Mouse (Mus musculus): ENCODE data around the gene Nabp1.
"Not testable (repeated sequence)": the region's sequence is repeated elsewhere in the genome, so short reads cannot be mapped to it uniquely, and the experiment has no call there.

Gene Nabp1

DNA sequence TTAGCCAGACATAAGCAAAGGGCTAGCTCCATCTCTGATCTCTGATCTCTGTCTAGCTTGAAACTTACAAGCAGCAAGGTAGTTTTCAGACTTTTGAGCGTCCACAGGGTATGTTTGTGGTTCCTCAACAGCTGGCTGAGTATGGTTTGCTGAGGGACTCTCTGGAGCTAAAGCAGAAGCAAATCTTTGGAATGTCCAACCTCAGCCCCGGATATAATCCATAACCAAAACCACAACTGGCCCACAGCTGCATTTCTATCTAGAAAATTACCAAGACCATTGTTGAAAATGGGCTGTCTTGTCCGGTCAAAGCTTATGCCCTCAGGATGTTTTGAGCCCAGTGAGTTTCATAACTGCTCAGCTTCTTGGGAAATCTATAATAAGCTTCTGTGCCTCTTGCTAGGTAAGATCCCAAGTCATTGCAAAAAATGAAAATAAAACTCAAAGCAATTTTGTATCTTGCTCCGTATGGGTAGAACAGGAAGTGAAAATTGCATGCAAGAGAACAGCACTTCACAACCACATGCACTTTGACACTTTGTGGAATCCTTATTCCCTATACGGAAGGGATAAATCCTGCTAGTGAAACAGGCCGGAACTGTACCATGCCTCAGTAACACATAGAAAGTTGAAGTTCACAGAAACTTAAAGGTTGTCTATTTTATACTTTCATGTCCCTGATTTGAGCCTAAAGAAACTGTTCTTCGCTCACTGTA is 15.5 kb upstream of the Nabp1 start:
- DNase-seq (ENCODE audit: low spot score in 2 of 2): no peak

GRCm38 (mm10) chr1:51486291-51486690 is 8.1 kb upstream of the Nabp1 start:
- no peak for DNase-seq (ENCODE audit: low spot score in 2 of 2)

DNA sequence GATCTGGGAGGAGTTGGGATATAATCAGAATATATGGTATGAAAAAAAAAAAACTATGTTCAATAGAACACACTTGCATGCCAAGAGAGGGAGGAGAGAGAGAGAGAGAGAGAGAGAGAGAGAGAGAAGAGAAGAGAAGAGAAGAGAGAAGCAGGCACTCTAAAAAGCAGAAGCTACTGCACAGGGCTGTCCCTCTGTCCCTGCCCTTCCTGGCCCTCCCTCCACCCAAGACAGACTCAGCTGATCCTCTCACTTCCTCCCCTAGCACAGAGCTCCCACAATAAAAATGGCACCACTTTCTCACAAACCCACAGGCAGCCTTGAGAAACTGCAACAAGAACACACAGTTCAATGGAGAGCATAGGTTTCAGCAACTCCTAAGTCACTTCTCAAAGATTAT is 2.2 kb upstream of the Nabp1 start:
- no peak for DNase-seq (ENCODE audit: low spot score in 2 of 2)

DNA sequence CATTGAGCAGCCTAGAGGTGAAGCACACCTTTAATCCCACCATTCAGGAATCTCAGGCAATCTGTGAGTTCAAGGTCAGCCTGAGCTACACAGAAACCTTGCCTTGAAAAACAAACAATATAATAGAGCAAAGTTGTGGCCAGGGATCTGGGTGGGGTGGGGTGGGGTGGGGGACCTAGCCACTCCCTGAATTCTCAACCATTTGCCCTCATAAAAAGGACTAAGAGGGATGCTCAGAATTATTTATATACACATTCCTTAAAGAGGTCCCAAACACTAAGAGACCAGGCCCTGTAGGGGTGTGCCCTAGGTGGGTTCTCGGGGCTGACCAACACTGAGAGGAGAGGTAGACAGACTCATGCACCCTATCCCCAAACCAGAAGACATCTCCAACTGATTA is 1.5 kb upstream of the Nabp1 start:
- no peak for DNase-seq (ENCODE audit: low spot score in 2 of 2)

- DNase-seq (ENCODE audit: low spot score in 2 of 2): no peak
Observed at GRCm38 (mm10) chr1:51479027-51479329, 753 bp upstream of the Nabp1 start.

DNA sequence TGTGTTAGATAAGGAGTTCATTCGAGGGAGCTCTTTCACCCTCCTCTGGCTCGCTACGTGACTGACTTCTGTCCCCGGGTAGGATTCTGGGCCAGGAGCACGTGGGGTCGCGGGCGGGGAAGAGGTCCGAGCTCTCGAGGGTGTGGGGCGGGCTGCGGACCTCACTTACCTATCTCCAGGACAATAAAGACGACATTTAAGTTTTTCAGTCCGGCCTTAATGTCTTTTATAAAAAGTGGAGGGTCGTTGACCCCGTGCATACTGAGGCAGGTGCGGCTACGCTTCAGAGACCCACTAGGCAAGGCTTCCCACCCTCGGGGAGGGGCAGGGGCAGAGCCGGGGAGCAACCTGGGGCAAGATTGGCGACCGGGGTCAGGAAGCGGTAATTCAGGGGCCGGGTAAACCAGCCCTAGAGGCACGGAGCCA is 556 bp downstream of the Nabp1 start:
- peak; percentile 17 to 18 for DNase-seq (ENCODE audit: low spot score in 2 of 2)

DNA sequence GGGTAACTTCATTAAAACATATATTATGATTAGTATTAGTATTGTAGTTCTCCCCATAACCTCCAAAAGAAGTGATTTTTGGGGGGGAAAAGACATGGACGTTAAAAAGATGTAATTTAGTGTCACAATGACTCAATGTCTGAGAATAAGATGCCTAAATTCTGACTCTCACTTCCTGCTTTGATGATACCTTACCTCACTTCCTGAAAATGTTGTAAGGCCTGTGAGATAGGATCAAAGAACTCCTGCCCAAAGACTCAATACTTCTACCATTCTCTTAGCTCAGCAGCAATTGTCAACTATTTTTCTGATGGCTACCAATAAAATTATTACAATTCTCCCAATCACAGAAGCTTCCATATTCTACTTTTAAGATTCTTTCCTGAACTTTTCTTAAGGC is 1.8 kb downstream of the Nabp1 start:
- DNase-seq (ENCODE audit: low spot score in 2 of 2): no peak

- no peak for DNase-seq (ENCODE audit: low spot score in 2 of 2)
Observed at GRCm38 (mm10) chr1:51468077-51468476, 10.1 kb downstream of the Nabp1 start.

- no peak for DNase-seq (ENCODE audit: low spot score in 2 of 2)
Observed at GRCm38 (mm10) chr1:51467181-51467580, 11.0 kb downstream of the Nabp1 start.

DNA sequence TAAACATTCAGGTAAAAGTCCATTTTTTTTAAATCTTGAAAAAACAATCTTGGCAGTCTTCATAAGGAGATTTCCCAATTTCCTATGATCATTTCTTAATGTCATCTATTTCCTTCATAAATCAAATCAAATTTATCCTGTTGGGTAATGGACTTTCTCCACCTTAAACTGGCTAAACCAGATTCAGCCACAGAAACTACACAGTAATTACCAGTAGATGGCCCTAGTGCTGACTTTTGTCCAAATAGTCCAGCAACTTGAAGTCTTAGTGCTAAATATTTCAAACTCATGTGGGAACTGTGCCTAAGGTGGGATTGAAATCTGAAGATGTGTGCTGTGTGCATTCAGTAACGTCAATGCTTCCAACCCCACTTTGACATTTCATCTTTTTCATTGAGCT is 11.8 kb downstream of the Nabp1 start:
- no peak for DNase-seq (ENCODE audit: low spot score in 2 of 2)

DNA sequence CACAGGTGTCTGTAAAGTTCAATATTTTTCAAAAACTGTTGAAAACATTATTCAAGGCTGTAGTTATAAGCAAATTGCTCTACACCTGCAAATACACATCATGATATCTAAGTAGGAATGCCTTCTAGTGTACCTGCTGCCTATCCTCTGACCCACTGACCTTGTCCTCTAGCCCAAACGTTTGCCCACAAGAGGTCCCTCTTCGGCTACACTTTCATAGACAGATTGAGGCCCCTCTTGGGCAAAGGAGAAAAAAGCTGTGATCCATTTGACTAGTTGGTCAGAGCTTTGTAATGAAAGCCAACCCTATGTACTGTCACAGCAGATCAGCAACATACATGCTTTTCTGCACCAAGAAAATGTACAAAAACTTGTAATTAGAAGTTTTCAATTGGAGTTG is 12.9 kb downstream of the Nabp1 start:
- DNase-seq (ENCODE audit: low spot score in 2 of 2): no peak

DNA sequence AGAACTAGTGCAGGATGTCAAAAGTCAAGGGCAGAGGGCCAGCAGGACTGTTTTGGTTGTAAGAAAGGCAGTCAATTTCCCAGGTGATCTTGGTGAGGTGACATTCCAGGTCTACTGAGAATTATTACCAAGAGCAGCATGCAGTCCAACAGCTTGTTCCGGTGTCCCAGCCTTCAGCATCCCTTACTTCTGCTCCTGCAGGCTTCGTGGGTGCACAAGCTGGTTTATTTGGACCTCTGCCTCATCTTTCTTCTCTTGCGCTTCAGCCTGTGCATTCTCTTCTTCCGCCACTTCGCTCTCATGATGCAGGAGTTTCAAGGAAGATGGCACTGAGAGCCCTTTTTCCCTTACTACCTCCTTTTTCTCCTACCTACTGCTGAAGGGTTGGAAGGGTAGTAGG is 15.2 kb downstream of the Nabp1 start:
- DNase-seq (ENCODE audit: low spot score in 2 of 2): no peak

GRCm38 (mm10) chr1:51458731-51459450 is 19.3 kb downstream of the Nabp1 start:
- no peak for DNase-seq (ENCODE audit: low spot score in 2 of 2)

DNA sequence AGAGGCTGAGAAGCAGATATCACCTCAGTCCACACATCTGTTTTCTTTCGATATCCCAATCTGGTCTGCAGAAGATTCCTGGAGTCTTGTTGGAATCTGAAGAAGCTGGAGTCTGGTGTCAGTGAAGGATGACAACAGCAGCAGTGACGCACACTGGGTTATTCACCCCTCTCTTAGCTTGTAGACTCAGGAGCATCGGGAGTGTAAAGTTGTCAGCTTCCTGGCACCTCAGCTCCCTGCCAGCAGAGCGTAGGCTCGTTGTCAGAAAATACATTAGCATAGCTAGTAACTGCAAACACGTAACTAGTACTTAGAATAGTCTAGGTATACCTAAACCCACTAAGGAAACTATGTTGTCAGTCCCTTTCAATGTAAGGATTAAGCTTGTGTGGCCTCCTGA is 20.1 kb downstream of the Nabp1 start:
- no peak for DNase-seq (ENCODE audit: low spot score in 2 of 2)

GRCm38 (mm10) chr1:51457249-51457648 is 21.0 kb downstream of the Nabp1 start:
- no peak for DNase-seq (ENCODE audit: low spot score in 2 of 2)

GRCm38 (mm10) chr1:51448789-51449188 is 29.4 kb downstream of the Nabp1 start:
- no peak for DNase-seq (ENCODE audit: low spot score in 2 of 2)

DNA sequence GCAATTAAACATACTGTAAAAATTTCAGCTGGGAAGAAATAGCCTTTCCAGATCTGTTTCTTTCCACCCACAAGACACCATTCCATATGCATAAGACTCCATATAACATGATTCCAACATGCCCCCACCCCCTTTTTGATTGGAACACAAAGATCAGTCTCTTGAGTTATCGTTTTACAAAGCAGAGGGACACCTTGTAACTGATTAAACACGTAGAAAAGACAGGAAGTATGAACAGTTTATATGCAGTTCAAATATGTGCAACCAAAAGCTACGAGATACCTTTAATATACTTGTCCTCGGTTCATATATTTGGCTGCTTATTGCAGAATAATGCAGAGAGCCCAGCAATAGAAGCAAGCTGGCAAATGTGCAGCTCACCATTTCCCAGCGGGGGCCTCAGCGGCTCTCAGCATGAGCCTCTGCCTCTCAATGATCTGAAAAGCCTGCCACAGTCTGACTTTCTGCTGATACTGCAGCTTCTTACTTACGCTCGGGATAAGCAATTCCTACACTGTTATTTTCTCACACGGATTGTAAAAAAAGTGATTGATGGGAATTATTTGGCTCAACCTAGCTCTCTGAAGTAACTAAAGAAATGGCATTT is 32.3 kb downstream of the Nabp1 start:
- DNase-seq (ENCODE audit: low spot score in 2 of 2): peak in 1 of 2 experiments; percentile 12

- no peak for DNase-seq (ENCODE audit: low spot score in 2 of 2)
Observed at GRCm38 (mm10) chr1:51445161-51445853, 32.9 kb downstream of the Nabp1 start.

GRCm38 (mm10) chr1:51429775-51430174 is 48.5 kb downstream of the Nabp1 start:
- no peak for DNase-seq (ENCODE audit: low spot score in 2 of 2)

DNA sequence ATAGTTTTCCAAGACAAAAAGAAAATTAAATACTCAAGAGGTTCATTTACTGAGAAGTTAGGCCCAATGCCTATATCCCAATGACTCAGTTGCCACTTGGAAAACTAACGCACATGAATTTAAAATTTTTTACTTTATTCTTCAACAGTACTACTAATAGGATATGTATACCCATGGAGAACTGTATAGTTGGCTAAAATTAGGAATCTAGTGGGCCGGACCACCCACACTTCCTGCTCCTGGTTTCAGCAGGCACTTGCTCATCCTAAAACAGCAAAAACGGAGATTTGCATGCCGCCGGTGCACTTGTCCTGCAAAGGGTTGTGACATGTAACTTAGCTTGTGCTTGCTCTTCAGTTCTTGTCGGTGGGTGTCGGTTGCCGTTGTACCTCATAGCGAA is 51.9 kb downstream of the Nabp1 start:
- no peak for DNase-seq (ENCODE audit: low spot score in 2 of 2)

DNA sequence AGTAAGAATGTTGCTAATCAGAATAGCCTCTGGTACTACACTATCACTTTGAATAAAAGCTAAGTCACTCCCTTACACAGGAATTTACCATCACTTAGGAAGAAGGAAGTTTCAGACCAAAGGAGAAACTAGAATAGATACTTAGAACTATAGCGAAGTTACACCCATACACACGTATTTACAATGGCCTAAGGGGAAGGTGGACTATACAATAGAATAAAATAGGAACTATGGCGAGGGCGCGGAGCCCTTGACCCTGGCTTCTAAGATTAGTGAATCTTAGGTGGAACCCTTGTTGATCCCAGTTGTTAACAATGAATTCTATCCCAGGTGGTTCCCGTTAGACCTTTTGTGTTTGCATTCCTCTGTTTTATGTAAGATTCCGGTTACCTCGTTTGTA is 57.2 kb downstream of the Nabp1 start:
- not testable (repeated sequence) for DNase-seq (ENCODE audit: low spot score in 2 of 2)

- no peak for DNase-seq (ENCODE audit: low spot score in 2 of 2)
Observed at GRCm38 (mm10) chr1:51418753-51419152, 59.5 kb downstream of the Nabp1 start.
